Mouse (Mus musculus) hindbrain, embryonic 13.5 days (tissue): ENCODE measurements around the gene Gjd3. TPM values are rescaled to one million over a fixed set of nuclear protein-coding genes. Genes with fewer than 3 reads are reported as not detected.

Experiments used
- ATAC-seq: fragments of 200-750 bp; cut with Nextera tagmentation; 2 replicates; pipeline ENCODE4 v1.8.0; 2017; ENCODE audit warnings: moderate TSS enrichment; ENCODE audit not compliant: low FRiP score
- H3K27ac ChIP-seq: fragments of 300-500 bp; sonication (generic); 2 replicates; pipeline ENCODE4 v1.5.1; 2015; ENCODE audit warnings: inconsistent platforms, mild to moderate bottlenecking, moderate library complexity
- H3K27me3 ChIP-seq: fragments of 300-500 bp; sonication (generic); 2 replicates; pipeline ENCODE4 v1.6.1; 2015; ENCODE audit warnings: mild to moderate bottlenecking, inconsistent platforms
- H3K36me3 ChIP-seq: fragments of 300-500 bp; sonication (generic); 2 replicates; pipeline ENCODE4 v1.6.1; 2015; ENCODE audit warnings: mild to moderate bottlenecking, inconsistent platforms
- H3K4me1 ChIP-seq: fragments of 300-500 bp; sonication (generic); replicated peaks from 2 replicates; pipeline ENCODE4 v1.6.1; 2015; ENCODE audit warnings: inconsistent platforms
- H3K4me2 ChIP-seq: fragments of 300-500 bp; sonication (generic); 2 replicates; pipeline ENCODE4 v1.6.1; 2015; ENCODE audit warnings: inconsistent platforms, mild to moderate bottlenecking, moderate library complexity
- H3K4me3 ChIP-seq: fragments of 300-500 bp; sonication (generic); 2 replicates; pipeline ENCODE4 v1.5.1; 2015; ENCODE audit warnings: mild to moderate bottlenecking, inconsistent platforms
- H3K9ac ChIP-seq: fragments of 300-500 bp; sonication (generic); 2 replicates; pipeline ENCODE4 v1.6.1; 2015; ENCODE audit warnings: mild to moderate bottlenecking, inconsistent platforms
- H3K9me3 ChIP-seq: fragments of 300-500 bp; sonication (generic); 2 replicates; pipeline ENCODE4 v1.6.1; 2016; ENCODE audit warnings: inconsistent platforms
- WGBS: fragments of 180-500 bp; shearing (Covaris S2); methylation state at CpG from one replicate; pipeline ENCODE4 v1.1.7; 2015; 5-methylcytosine and 5-hydroxymethylcytosine counted together
- polyA plus RNA-seq: library from polyadenylated mRNA; unstranded; fragments of >200 nt; fragmentation: Nextera tagmentation; extraction: Ambion mirVana; gene quantifications from 2 replicates; pipeline ENCODE4 v1.2.1, GENCODE M21; 2015

The Gjd3 gene
- polyA plus RNA-seq, 1 experiment from 2014 or later, result 1.6 TPM

- Histone ChIP-seq H3K4me3 (no peak overlapping the region), H3K4me1 (peaks cover 77% of the 10 kb centered on the region), H3K36me3 (no peaks in the 10 kb centered on the region), H3K4me2 (0 out of 2 replicates have a peak overlapping the region, but pooled peaks have one; percentile 13), H3K9ac (no peak overlapping the region), H3K9me3 (no peaks in the 10 kb centered on the region), H3K27me3 (peaks cover 9% of the 10 kb centered on the region; the same call in 1 of the 2 replicates), H3K27ac (peak overlapping the region; percentile 75)
- no peak for ATAC-seq
- WGBS, result 27% methylated on average over 19 of the region's 19 CpGs
These were observed 50.3 kb downstream of the Gjd3 start for GRCm38 (mm10) chr11:98932293-98933091.

Other genes starting within 250 kb of the Gjd3 start
- gene Thra, start 242.4 kb downstream of the Gjd3 start, polyA plus RNA-seq, result 117 and 122 TPM in 2 replicates
- 1.9 and 2.4 TPM in 2 replicates for gene Nr1d1, start 207.7 kb downstream of the Gjd3 start, polyA plus RNA-seq
- gene Msl1, start 187.5 kb downstream of the Gjd3 start, polyA plus RNA-seq, result 31.5 and 33.0 TPM in 2 replicates
- gene Casc3, start 178.1 kb downstream of the Gjd3 start, polyA plus RNA-seq, result 48.7 and 50.2 TPM in 2 replicates
- 6.2 and 7.0 TPM in 2 replicates for gene Rapgefl1, start 146.2 kb downstream of the Gjd3 start, polyA plus RNA-seq
- gene Wipf2, start 119.4 kb downstream of the Gjd3 start, polyA plus RNA-seq, result 5.0 TPM in 2 replicates
- 5.9 and 6.0 TPM in 2 replicates for gene Cdc6, start 75.2 kb downstream of the Gjd3 start, polyA plus RNA-seq
- gene Rara, start 55.2 kb downstream of the Gjd3 start, polyA plus RNA-seq, result 17.1 and 20.3 TPM in 2 replicates
- 55.7 and 62.2 TPM in 2 replicates for gene Top2a, start 41.2 kb upstream of the Gjd3 start, polyA plus RNA-seq
- 194 and 196 TPM in 2 replicates for gene Igfbp4, start 58.2 kb upstream of the Gjd3 start, polyA plus RNA-seq
- gene Tns4, start 106.3 kb upstream of the Gjd3 start, polyA plus RNA-seq, result 0.17 and 0.19 TPM in 2 replicates
- not detected in 2 replicates for gene Ccr7, start 172.1 kb upstream of the Gjd3 start, polyA plus RNA-seq
- gene Smarce1, start 248.0 kb upstream of the Gjd3 start, polyA plus RNA-seq, result 344 and 354 TPM in 2 replicates